Mouse (Mus musculus) central nervous system, embryonic 14 days (tissue): ENCODE results near the gene Btbd35f15. TPM values are rescaled to one million over a fixed set of nuclear protein-coding genes. Genes with fewer than 3 reads are reported as not detected.

Experiments
- polyA plus RNA-seq: library from polyadenylated mRNA; depleted of rRNA; stranded (reverse); fragments of >200 nt; gene quantifications from 2 replicates; pipeline ENCODE4 v1.2.3, GENCODE M21; 2012; rRNA removed

The Btbd35f15 gene
- polyA plus RNA-seq, result not detected in 2 replicates

DNA sequence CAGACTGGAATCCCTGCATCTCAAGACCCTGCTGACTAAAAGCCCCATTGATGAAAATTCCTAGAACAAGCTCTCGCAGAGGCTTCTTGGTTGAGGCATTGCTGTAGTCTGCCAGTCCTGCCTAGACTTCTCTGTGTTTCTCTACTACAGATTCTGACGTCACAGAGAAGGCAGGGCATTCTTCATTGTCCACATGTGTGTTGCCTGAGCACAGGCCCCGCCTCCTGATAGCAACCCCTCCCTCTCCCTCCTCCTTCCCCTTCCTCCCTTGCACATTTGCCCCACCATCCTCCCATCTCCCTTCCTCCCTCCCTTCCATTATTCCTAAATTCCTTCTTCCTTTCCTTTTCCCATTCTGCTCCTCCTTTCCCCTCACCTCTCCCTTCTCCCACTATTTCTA, at the start of gene Btbd35f15:
Gene Btbd35f15 (minus strand): TSS at position 101 of the 400 bp plus-strand sequence.

Other genes starting within 250 kb of the Btbd35f15 start
- not detected in 2 replicates for gene Btbd35f13, start 79.9 kb upstream of the Btbd35f15 start, polyA plus RNA-seq
- gene Btbd35f14, start 125.0 kb upstream of the Btbd35f15 start, polyA plus RNA-seq, result not detected in 2 replicates